Mouse (Mus musculus) liver, postnatal 0 days (tissue): Measurements from ENCODE around the gene Stx1a. TPM values are rescaled to one million over a fixed set of nuclear protein-coding genes. Genes with fewer than 3 reads are reported as not detected.

ENCODE experiments used
- ATAC-seq: fragments of 200-750 bp; cut with Nextera tagmentation; 2 replicates; pipeline ENCODE4 v1.8.0; 2017; ENCODE audit warnings: mild to moderate bottlenecking, moderate library complexity
- DNase-seq: peaks from one replicate; pipeline ENCODE4 v3.0.0-alpha.2; 2016
- H3K27ac ChIP-seq: fragments of 300-500 bp; sonication (generic); 2 replicates; pipeline ENCODE4 v1.5.1; 2014; ENCODE audit warnings: antibody characterized with exemption, moderate library complexity, mild to moderate bottlenecking, low read depth
- H3K27me3 ChIP-seq: fragments of 300-500 bp; sonication (generic); 2 replicates; pipeline ENCODE4 v1.6.1; 2014; ENCODE audit warnings: low read length, control low read depth, mixed read lengths; ENCODE audit not compliant: insufficient read depth
- H3K36me3 ChIP-seq: fragments of 300-500 bp; sonication (generic); replicated peaks from 2 replicates; pipeline ENCODE4 v1.6.1; 2014; ENCODE audit warnings: mild to moderate bottlenecking, control low read depth, low read length, moderate library complexity, mixed read lengths; ENCODE audit not compliant: insufficient read depth
- H3K4me1 ChIP-seq: fragments of 300-500 bp; sonication (generic); 2 replicates; pipeline ENCODE4 v1.6.1; 2014; ENCODE audit warnings: antibody characterized with exemption, mild to moderate bottlenecking, control low read depth; ENCODE audit not compliant: insufficient read depth
- H3K4me2 ChIP-seq: fragments of 300-500 bp; sonication (generic); 2 replicates; pipeline ENCODE4 v1.6.1; 2014; ENCODE audit warnings: low read depth, mild to moderate bottlenecking, low read length, moderate library complexity, mixed read lengths
- H3K4me3 ChIP-seq: fragments of 300-500 bp; sonication (generic); 2 replicates; pipeline ENCODE4 v1.5.1; 2014; ENCODE audit warnings: low read depth, low read length
- H3K9ac ChIP-seq: fragments of 300-500 bp; sonication (generic); replicated peaks from 2 replicates; pipeline ENCODE4 v1.6.1; 2014; ENCODE audit warnings: mild to moderate bottlenecking, moderate library complexity
- H3K9me3 ChIP-seq: fragments of 300-500 bp; sonication (generic); 2 replicates; pipeline ENCODE4 v1.6.1; 2016; ENCODE audit warnings: mild to moderate bottlenecking, control low read depth, low read length, mixed read lengths
- CTCF ChIP-seq: sonication (generic); IDR thresholded peaks from 2 replicates; pipeline ENCODE4 v1.5.1; 2016; ENCODE audit warnings: antibody characterized with exemption, low read depth
- EP300 ChIP-seq: IDR thresholded peaks from 2 replicates; pipeline ENCODE4 v1.6.1; 2016; ENCODE audit warnings: antibody characterized with exemption, low read depth, mild to moderate bottlenecking
- WGBS: fragments of 180-500 bp; shearing (Covaris S2); extraction: QIAGEN DNeasy Blood & Tissue Kit; methylation state at CpG from one replicate; pipeline ENCODE4 v1.1.7; 2014; ENCODE audit not compliant: insufficient replicate concordance; 5-methylcytosine and 5-hydroxymethylcytosine counted together
- polyA plus RNA-seq: library from polyadenylated mRNA; unstranded; fragments of >200 nt; fragmentation: Nextera tagmentation; extraction: Ambion mirVana; gene quantifications from 2 replicates; pipeline ENCODE4 v1.2.1, GENCODE M21; 2015

The Stx1a gene
- polyA plus RNA-seq, 1 experiment from 2014 or later = 2.3 TPM

GRCm38 (mm10) chr5:135021814-135022213 lies 1.5 kb upstream of the Stx1a start:
- H3K36me3 ChIP-seq = no peaks in the 10 kb centered on the region
- no peak overlapping the region for H3K9ac ChIP-seq
- no peak overlapping the region for H3K27ac ChIP-seq
- H3K4me2 ChIP-seq = no peak overlapping the region
- no peak for ATAC-seq
- peaks cover 12% of the 10 kb centered on the region for H3K27me3 ChIP-seq
- H3K4me1 ChIP-seq = peaks cover 22% of the 10 kb centered on the region
- TF ChIP-seq CTCF (no peak), EP300 (no peak)
- no peak overlapping the region for H3K4me3 ChIP-seq
- no peaks in the 10 kb centered on the region for H3K9me3 ChIP-seq
- no peak for DNase-seq
- WGBS = 70% methylated on average over 6 of the region's 6 CpGs

GRCm38 (mm10) chr5:135024665-135025224 lies 1.5 kb downstream of the Stx1a start:
- no peak for TF ChIP-seq EP300
- DNase-seq (no peak), ATAC-seq (no peak)
- Histone ChIP-seq H3K9me3 (no peaks in the 10 kb centered on the region), H3K27ac (no peak overlapping the region), H3K27me3 (peaks cover 12% of the 10 kb centered on the region), H3K36me3 (no peaks in the 10 kb centered on the region), H3K9ac (no peak overlapping the region), H3K4me3 (no peak overlapping the region), H3K4me2 (0 out of 2 replicates have a peak overlapping the region, but pooled peaks have one; percentile 79), H3K4me1 (peaks cover 31% of the 10 kb centered on the region)
- WGBS = 24% methylated on average over 11 of the region's 11 CpGs

- 33% methylated on average over 7 of the region's 7 CpGs for WGBS
- H3K27ac ChIP-seq = no peak overlapping the region
- H3K4me3 ChIP-seq = no peak overlapping the region
- H3K27me3 ChIP-seq = peaks cover 12% of the 10 kb centered on the region
- H3K9me3 ChIP-seq = no peaks in the 10 kb centered on the region
- ATAC-seq (no peak), DNase-seq (no peak)
- no peak overlapping the region for H3K4me2 ChIP-seq
- H3K9ac ChIP-seq = no peak overlapping the region
- H3K36me3 ChIP-seq = no peaks in the 10 kb centered on the region
- TF ChIP-seq CTCF = no peak
- no peak for TF ChIP-seq EP300
- H3K4me1 ChIP-seq = peaks cover 31% of the 10 kb centered on the region
Measured at GRCm38 (mm10) chr5:135025899-135026298, 2.6 kb downstream of the Stx1a start.

- DNase-seq (peak; percentile 71), ATAC-seq (peak; percentile 92)
- no peaks in the 10 kb centered on the region for H3K9me3 ChIP-seq
- H3K27ac ChIP-seq = peak overlapping the region; percentile 90
- peak overlapping the region; percentile 33 for H3K9ac ChIP-seq
- H3K4me1 ChIP-seq = peaks cover 20% of the 10 kb centered on the region
- peak overlapping the region; percentile 56 for H3K4me2 ChIP-seq
- TF ChIP-seq CTCF = no peak
- 0 out of 2 replicates have a peak, but pooled peaks have one; percentile 31 for TF ChIP-seq EP300
- 30% methylated on average over 18 of the region's 18 CpGs for WGBS
- H3K4me3 ChIP-seq = no peak overlapping the region
- H3K27me3 ChIP-seq = peaks cover 6% of the 10 kb centered on the region
- no peaks in the 10 kb centered on the region for H3K36me3 ChIP-seq
Measured at GRCm38 (mm10) chr5:135029007-135029854, 5.9 kb downstream of the Stx1a start.

GRCm38 (mm10) chr5:135032581-135032980 lies 9.3 kb downstream of the Stx1a start:
- Histone ChIP-seq H3K27me3 (no peaks in the 10 kb centered on the region), H3K36me3 (no peaks in the 10 kb centered on the region), H3K4me3 (no peak overlapping the region), H3K27ac (peak overlapping the region; percentile 41), H3K9me3 (peaks cover 2% of the 10 kb centered on the region), H3K9ac (no peak overlapping the region), H3K4me2 (no peak overlapping the region), H3K4me1 (peaks cover 21% of the 10 kb centered on the region)
- DNase-seq (no peak), ATAC-seq (no peak)
- 74% methylated on average over 5 of the region's 5 CpGs for WGBS
- no peak for TF ChIP-seq CTCF
- 0 out of 2 replicates have a peak, but pooled peaks have one; percentile 13 for TF ChIP-seq EP300

GRCm38 (mm10) chr5:135034593-135034992 lies 11.3 kb downstream of the Stx1a start:
- no peak overlapping the region for H3K4me3 ChIP-seq
- H3K9ac ChIP-seq = no peak overlapping the region
- H3K27me3 ChIP-seq = no peaks in the 10 kb centered on the region
- no peaks in the 10 kb centered on the region; the same call in 1 of the 2 replicates for H3K36me3 ChIP-seq
- ATAC-seq (no peak), DNase-seq (no peak)
- no peak for TF ChIP-seq EP300
- TF ChIP-seq CTCF = peak; percentile 59
- H3K9me3 ChIP-seq = peaks cover 2% of the 10 kb centered on the region
- H3K4me1 ChIP-seq = peaks cover 11% of the 10 kb centered on the region
- no peak overlapping the region for H3K4me2 ChIP-seq
- H3K27ac ChIP-seq = no peak overlapping the region
- WGBS = 92% methylated on average over 2 of the region's 2 CpGs
